Mouse (Mus musculus) kidney, adult 9 months (tissue): ENCODE results near the gene Nt5dc2.

ENCODE experiments used
- DNase-seq: peaks from one replicate; pipeline ENCODE4 v3.0.0; 2022

Nt5dc2 gene

DNA sequence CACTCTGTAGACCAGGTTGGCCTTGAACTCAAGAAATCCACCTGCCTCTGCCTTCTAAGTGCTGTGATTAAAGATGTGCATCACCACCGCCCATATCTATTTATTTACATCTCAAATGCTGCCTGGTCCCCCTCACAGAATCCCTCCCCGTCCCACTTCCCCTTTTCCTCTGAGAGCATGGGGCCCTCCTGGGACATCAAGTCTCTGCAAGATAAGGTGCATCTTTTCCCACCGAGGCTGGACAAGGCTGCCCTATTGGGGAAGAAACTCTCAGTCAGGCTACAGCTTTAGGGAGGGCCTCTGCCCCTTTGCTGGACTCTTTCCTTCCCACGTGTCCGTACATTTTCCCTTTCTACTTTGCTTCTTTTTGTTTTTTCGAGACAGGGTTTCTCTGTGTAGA, 38.7 kb downstream of the Nt5dc2 start:
- DNase-seq = no peak

- no peak for DNase-seq
Measured at GRCm38 (mm10) chr14:31170963-31171362, 40.1 kb downstream of the Nt5dc2 start.

GRCm38 (mm10) chr14:31171386-31171785, 40.5 kb downstream of the Nt5dc2 start:
- DNase-seq = no peak

DNA sequence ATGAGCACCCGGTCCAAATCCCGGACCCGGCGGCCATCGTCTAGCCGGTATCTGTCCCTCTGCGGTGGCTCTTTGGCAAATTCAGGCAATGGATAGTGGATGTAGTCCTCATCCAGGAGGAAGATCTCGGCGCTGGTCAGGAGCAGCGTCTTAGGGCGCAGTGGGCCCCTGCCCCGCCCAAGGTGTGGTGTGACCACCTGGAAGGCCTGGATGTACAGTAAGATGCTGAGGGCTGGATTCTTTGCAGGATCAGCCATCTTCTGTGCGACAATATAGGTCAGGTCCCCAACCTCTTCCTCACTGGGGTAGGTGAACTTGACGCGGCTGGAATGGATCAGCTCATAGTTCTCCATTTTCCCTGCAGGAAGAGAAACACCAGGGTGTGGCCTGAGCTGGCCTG, 41.0 kb downstream of the Nt5dc2 start:
- DNase-seq = no peak

DNA sequence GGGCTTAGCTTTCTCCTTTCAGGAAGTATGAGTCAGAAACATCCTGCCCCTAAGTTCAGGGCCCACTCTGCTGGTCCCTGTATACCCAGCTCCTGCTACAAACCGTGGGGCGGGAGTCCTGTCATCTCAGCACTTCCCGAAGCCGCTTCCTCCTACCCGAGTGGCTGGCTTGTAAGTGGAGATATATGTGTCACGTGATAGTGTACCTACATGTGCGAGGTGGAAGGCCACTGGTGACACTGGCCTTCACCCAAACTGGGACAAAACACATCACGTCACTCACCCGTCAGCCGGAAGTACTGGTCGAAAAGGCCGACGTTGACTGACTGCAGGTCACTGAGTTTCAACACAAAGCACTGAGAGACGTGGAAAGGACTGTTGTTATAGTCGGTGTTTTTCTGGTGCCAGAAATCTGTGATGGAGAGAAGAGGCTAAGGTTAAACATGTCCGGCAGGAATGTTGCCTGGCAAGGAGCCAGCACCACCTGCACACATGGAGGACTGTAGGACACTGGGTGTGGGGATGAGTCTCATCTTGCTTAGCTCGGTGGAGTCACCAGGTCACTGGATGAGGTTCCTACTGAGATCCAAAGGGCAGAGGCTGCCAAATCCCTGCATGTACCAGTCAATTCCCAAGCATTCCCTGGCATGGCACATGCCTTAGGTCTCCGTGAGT, 42.1 kb downstream of the Nt5dc2 start:
- DNase-seq = peak; percentile 50

- no peak for DNase-seq
Measured at GRCm38 (mm10) chr14:31173537-31173936, 42.7 kb downstream of the Nt5dc2 start.

DNA sequence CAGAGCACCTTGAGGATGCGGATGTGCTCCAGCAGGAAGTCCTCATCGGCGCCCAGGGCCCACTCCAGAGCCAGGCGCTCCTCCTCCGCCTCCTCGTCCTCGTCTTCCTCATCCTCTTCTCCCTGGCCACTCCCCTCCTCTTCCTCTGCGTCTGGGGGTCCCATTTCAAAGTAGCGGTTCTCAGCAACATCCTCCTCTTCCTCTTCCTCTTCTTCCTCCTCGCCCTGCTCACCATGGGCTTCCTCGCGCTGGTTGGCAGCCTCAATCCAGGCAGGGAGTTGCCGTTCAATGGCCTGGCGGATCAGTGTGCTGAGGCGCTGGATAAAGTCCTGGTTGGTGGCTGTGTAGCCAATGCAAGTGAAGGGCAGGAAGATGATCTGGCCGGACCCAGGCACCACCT, 46.4 kb downstream of the Nt5dc2 start:
- DNase-seq = no peak

DNA sequence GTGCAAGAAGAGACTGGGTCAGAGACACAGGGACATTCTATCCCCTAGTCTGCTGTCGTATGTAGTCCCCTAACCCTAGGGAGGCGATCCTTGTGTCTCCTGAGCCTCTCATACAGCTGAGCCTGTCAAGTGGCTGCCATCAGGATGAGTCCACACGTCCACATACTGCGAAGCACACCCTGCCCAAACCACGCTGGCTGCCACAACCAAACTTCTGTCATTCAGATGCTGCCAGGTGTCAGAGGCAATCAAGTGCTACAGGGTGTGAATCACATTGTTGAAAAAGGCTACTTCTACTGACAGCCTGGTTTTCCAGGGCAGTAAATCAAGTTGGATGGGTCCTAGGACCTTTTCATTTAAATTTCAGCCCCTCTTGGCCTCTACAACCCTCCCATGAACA, 46.9 kb downstream of the Nt5dc2 start:
- no peak for DNase-seq

- peak; percentile 87 for DNase-seq
Measured at GRCm38 (mm10) chr14:31179677-31180365, 49.0 kb downstream of the Nt5dc2 start.

GRCm38 (mm10) chr14:31181512-31181911, 50.7 kb downstream of the Nt5dc2 start:
- no peak for DNase-seq

DNA sequence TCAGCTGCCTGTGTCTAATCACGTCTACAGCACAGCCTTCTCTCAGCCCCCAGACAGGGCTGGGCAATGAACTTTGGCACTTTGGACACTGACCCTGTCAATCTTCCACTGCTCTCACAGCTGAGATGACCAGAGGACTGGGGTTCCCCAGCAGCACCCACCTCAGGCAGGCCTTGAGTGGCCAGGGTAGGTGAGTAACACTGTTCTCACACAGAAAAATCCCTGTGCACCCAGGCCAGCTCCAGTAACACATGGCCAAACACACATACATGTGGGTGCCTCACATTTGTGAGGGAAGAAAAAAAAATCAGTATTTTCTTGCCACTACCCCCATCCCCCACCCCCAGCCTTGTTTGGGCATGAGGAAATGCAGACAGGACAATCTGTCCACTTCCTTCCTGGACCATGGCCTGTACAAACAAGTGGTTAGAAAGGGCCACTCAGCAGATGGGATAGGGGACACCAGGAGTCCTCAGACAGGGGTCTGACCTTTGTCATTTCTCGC, 52.0 kb downstream of the Nt5dc2 start:
- peak; percentile 85 for DNase-seq

GRCm38 (mm10) chr14:31183541-31183940, 52.7 kb downstream of the Nt5dc2 start:
- no peak for DNase-seq

DNA sequence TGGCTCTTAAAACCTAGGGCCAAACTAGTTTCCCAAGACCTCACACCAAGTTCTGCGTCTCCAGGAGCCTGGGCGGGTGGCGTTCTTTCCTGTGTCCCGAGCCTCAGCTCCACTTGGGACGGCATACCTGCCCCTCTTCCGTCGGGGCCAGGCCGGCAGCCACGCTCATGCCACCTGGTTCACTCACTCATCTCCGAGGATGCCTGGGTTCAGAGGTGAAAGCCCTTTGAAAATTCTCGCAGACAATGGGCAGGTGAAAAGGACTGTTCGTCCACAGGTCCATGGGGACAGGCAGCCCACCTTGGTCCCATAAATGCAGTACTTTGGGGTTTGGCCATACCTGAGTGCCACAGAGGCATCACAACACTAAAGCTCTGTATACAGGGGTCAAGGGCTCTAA, 53.3 kb downstream of the Nt5dc2 start:
- no peak for DNase-seq

DNA sequence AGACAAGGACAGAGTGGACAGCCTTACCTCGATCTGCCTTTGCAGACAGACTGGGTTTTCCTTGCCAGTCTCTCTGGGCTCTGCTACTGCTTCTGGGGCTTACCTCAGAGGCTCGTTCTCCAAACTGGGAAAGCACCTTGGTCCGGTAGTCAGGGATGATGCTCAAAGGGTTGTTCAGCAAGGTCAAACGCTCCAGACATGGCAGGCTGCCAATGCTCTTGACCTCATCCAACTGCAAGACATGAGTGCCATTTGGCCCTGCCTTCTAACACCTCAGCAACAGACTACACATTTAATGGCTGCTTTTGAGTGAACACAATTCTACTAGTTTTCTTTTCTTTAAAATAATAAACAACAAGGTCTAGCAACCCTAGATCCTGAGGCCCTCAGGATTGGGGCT, 55.8 kb downstream of the Nt5dc2 start:
- DNase-seq = peak; percentile 87
